Mouse (Mus musculus) heart, embryonic 16.5 days (tissue): ENCODE measurements around the gene Xpo1. TPM values are rescaled to one million over a fixed set of nuclear protein-coding genes. Genes with fewer than 3 reads are reported as not detected.

Source experiments
- ATAC-seq: fragments of 200-750 bp; cut with Nextera tagmentation; replicated peaks from 2 replicates; pipeline ENCODE4 v1.8.0; 2017; ENCODE audit warnings: moderate number of reproducible peaks; ENCODE audit not compliant: insufficient read depth, low FRiP score; ENCODE audit errors: extremely low read depth
- H3K27ac ChIP-seq: fragments of 300-500 bp; sonication (generic); 2 replicates; pipeline ENCODE4 v1.5.1; 2014; ENCODE audit warnings: mild to moderate bottlenecking, low read length, control low read depth, moderate library complexity
- H3K27me3 ChIP-seq: fragments of 300-500 bp; sonication (generic); 2 replicates; pipeline ENCODE4 v1.6.1; 2014; ENCODE audit warnings: low read length, mixed read lengths; ENCODE audit not compliant: control insufficient read depth, insufficient read depth
- H3K36me3 ChIP-seq: fragments of 300-500 bp; sonication (generic); 2 replicates; pipeline ENCODE4 v1.6.1; 2014; ENCODE audit not compliant: control insufficient read depth, insufficient read depth
- H3K4me1 ChIP-seq: fragments of 300-500 bp; sonication (generic); 2 replicates; pipeline ENCODE4 v1.6.1; 2014; ENCODE audit warnings: low read length, mixed read lengths; ENCODE audit not compliant: control insufficient read depth, insufficient read depth
- H3K4me2 ChIP-seq: fragments of 300-500 bp; sonication (generic); 2 replicates; pipeline ENCODE4 v1.6.1; 2014; ENCODE audit warnings: low read depth, mild to moderate bottlenecking, control low read depth, low read length
- H3K4me3 ChIP-seq: fragments of 300-500 bp; sonication (generic); 2 replicates; pipeline ENCODE4 v1.5.1; 2014; ENCODE audit warnings: mild to moderate bottlenecking, control low read depth, low read length
- H3K9ac ChIP-seq: fragments of 300-500 bp; sonication (generic); 2 replicates; pipeline ENCODE4 v1.6.1; 2014; ENCODE audit warnings: low read length, control low read depth
- H3K9me3 ChIP-seq: fragments of 300-500 bp; sonication (generic); replicated peaks from 2 replicates; pipeline ENCODE4 v1.6.1; 2016; ENCODE audit warnings: low read length; ENCODE audit not compliant: control insufficient read depth
- WGBS: fragments of 180-500 bp; shearing (Covaris S2); extraction: QIAGEN DNeasy Blood & Tissue Kit; methylation state at CpG from one replicate; pipeline ENCODE4 v1.1.7; 2014; 5-methylcytosine and 5-hydroxymethylcytosine counted together
- polyA plus RNA-seq: library from polyadenylated mRNA; unstranded; fragments of >200 nt; fragmentation: Nextera tagmentation; extraction: Ambion mirVana; gene quantifications from 2 replicates; pipeline ENCODE4 v1.2.1, GENCODE M21; 2015

Gene Xpo1
- polyA plus RNA-seq, 1 experiment from 2014 or later: 49.5 TPM

DNA sequence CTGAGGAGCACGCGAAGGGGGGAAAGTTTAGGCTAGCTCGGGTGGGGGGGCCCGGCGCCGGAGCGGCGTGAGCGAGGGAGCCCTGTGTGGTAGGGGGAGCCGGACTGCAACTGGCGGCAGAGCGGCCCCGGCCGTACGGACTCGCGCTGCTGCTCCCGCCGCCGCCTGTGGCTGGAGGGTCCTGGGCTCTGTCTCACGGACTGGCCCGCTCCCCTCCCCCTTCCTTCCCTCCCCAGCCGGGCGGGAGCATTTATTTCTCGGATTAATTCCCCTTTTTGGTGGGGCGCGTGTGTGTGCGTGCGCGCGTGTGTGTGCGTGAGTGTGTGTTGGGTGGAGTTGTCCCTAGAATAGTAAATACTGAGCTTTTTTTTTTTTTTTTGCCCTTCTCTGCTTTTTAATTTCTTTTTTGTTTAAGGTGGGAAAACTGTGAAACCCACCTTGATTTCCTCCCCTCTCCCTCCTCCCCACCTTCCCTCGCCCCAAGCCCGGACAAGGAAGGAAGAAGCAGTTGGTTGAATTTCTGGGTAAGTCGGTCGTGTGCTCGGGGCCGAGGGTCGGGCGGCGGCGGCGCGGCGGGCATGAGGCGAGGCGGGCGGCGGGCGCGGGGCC is 457 bp downstream of the Xpo1 start:
- ATAC-seq: peak; percentile 7
- Histone ChIP-seq H3K4me3 (peak overlapping the region; percentile 97), H3K4me2 (peak overlapping the region; percentile 95), H3K36me3 (no peaks in the 10 kb centered on the region), H3K4me1 (peaks cover 27% of the 10 kb centered on the region), H3K9ac (peak overlapping the region; percentile 99), H3K9me3 (no peaks in the 10 kb centered on the region), H3K27ac (peak overlapping the region; percentile 100), H3K27me3 (no peaks in the 10 kb centered on the region)
- under 1% methylated on average over 41 of the region's 51 CpGs for WGBS

DNA sequence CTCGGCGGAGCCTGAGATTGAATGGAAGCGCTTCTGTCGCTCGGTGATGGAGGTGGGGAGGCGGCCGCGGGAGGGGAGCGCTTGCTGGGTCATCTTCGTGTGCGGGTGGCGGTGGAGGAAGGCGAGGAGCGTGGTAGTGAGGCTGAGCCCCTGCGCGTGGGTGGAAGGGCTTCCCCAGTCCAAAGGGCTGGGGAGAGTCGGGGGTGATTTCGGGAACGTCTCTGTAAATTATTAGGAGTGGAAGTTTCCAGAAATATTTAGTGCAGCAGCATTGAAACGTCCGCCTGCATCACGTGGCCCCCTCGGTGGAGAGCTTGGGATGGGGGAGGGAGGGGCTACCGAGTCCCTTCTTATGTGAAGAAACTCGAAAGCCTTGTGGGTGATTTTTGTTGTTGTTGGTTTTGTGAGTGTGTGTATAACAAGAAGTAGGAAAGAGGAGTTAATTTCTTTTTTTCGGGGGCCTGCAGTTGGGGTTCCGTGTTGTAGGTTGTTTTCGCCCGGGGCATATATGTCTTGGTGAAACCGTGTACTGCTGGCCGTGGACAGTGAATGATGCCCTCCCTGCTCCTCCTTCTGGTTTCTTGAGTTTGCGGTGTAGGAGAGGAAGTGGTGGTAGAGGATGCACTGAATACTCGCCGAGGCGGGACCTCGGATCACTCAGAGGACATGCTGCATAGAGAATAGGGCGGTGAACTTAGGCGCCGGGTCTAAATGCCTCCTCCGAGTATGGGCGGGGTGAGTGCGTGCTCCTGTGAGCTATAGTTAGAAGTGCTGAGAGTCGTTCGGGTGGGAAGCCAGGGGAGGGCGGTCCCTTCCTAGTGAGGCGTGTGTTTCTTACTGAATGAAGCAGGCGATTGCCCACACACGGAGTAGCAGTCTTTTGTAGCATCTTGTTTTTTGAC is 1.2 kb downstream of the Xpo1 start:
- Histone ChIP-seq H3K4me1 (peaks cover 27% of the 10 kb centered on the region), H3K27me3 (no peaks in the 10 kb centered on the region), H3K4me2 (peak overlapping the region; percentile 95), H3K27ac (peak overlapping the region; percentile 100), H3K36me3 (no peaks in the 10 kb centered on the region; the same call in 1 of the 2 replicates), H3K4me3 (peak overlapping the region; percentile 97), H3K9me3 (no peaks in the 10 kb centered on the region), H3K9ac (peak overlapping the region; percentile 99)
- ATAC-seq: peak; percentile 24; the same call in 1 of the 2 replicates
- WGBS: 0% methylated on average over 48 of the region's 48 CpGs

DNA sequence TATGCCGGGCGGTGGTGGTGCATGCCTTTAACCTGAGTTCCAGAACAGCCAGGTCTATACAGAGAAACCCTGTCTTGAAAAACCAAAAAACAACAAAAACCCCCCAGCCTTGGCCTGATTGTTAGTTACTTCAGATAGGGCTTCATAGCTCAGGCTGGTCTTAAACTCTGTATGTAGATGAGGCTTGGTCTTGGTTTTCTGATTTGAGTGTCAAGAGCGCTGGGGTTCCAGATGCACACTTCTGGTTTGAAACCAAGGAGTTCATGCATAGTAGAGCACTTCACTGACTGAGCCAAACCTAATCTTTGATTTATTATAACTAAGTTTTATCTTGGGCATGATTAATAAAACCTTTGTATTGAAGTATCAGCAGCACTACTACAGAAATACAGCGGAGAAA is 3.2 kb downstream of the Xpo1 start:
- Histone ChIP-seq H3K9me3 (no peaks in the 10 kb centered on the region), H3K4me2 (0 out of 2 replicates have a peak overlapping the region, but pooled peaks have one; percentile 35), H3K27me3 (no peaks in the 10 kb centered on the region), H3K4me1 (peaks cover 27% of the 10 kb centered on the region), H3K4me3 (no peak overlapping the region), H3K36me3 (peaks cover 10% of the 10 kb centered on the region; the same call in 1 of the 2 replicates), H3K9ac (no peak overlapping the region), H3K27ac (no peak overlapping the region)
- no peak for ATAC-seq
- 83% methylated on average over 4 of the region's 4 CpGs for WGBS

DNA sequence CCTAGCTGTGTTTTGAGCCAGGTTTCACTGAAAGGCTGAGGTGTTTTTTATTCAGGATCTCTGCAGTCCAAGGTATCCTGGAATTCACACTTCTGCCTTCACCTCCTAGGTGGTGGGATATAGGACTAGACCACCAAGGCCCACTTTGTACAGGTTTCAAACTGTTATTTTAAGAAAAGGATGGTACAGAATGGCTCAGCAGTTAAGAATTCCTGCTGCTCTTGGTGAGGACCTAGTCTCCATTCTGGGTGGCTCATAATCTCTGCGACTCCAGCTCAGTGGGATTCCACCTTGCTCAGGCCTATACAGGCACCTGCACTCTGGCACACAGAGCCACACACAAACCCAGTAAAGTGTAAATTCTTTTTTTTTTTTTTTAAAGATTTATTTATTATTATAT is 3.6 kb downstream of the Xpo1 start:
- Histone ChIP-seq H3K27me3 (no peaks in the 10 kb centered on the region), H3K9ac (no peak overlapping the region), H3K4me2 (no peak overlapping the region), H3K4me3 (no peak overlapping the region), H3K9me3 (no peaks in the 10 kb centered on the region), H3K36me3 (peaks cover 10% of the 10 kb centered on the region; the same call in 1 of the 2 replicates), H3K4me1 (peaks cover 27% of the 10 kb centered on the region), H3K27ac (no peak overlapping the region)
- no peak for ATAC-seq
- WGBS: 67% methylated on average over 1 of the region's 1 CpGs

DNA sequence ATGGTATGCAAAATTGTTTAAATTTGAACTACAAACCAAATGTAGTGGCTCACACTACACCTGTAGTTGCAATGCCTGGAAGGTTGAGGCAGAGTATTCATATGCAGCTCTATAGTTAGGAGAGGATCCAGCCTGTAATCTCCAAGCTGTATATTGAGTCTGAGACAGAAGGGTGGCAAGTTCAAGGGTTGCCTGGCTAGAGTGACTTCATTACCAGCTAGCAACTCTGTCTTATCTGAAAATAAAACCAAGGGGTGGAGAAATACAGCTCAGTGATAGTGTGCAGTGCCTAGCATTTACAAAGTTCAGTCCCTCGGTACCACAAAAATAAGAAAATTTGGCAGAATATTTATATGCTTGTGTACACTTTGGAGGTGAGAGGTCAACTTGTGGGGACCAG is 4.3 kb downstream of the Xpo1 start:
- 59% methylated on average over 1 of the region's 1 CpGs for WGBS
- no peaks in the 10 kb centered on the region for H3K9me3 ChIP-seq
- H3K4me2 ChIP-seq: no peak overlapping the region
- no peak overlapping the region for H3K4me3 ChIP-seq
- ATAC-seq: no peak
- H3K36me3 ChIP-seq: peaks cover 10% of the 10 kb centered on the region; the same call in 1 of the 2 replicates
- peaks cover 27% of the 10 kb centered on the region for H3K4me1 ChIP-seq
- no peak overlapping the region for H3K9ac ChIP-seq
- no peak overlapping the region for H3K27ac ChIP-seq
- no peaks in the 10 kb centered on the region for H3K27me3 ChIP-seq

DNA sequence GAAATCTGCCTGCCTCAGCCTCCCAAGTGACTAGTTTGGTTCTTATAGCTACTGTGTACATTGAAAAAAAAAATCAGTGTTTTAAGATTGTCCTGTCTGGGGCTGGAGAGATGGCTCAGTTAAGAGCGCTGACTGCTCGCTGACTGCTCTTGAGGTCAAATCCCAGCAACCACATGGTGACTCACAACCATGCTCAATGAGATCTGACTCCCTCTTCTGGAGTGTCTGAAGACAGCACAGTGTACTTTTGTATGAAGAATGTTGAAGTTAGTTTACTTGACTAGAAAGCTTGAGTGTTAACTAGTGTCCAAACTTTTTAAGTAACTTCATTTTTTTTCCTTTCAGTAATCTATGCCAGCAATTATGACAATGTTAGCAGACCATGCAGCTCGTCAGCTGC is 5.6 kb downstream of the Xpo1 start:
- Histone ChIP-seq H3K36me3 (peaks cover 15% of the 10 kb centered on the region; the same call in 1 of the 2 replicates), H3K4me1 (peaks cover 27% of the 10 kb centered on the region), H3K27ac (no peak overlapping the region), H3K9ac (no peak overlapping the region), H3K4me3 (no peak overlapping the region), H3K4me2 (no peak overlapping the region), H3K27me3 (no peaks in the 10 kb centered on the region), H3K9me3 (no peaks in the 10 kb centered on the region)
- 63% methylated on average over 3 of the region's 3 CpGs for WGBS
- ATAC-seq: no peak

DNA sequence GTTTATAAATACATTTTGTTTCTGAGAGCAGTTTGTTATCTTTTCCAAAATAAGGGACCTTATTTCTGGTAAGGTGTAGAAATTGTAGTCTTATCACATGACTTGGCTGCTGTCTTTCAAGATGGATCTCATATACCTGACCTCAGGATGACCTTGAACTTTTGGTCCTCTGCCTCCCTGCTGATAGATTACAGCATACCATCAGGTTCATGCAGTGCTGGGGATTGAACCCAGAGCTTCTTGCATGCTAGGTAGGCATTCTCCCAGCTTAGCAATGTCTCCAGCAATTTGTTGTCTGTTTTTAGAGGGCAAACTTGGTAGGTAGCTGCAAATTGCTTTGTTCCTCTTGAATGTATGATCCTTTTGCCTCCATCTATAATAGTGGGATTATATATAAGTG is 9.1 kb downstream of the Xpo1 start:
- ATAC-seq: no peak
- no peak overlapping the region for H3K9ac ChIP-seq
- H3K4me2 ChIP-seq: no peak overlapping the region
- peaks cover 21% of the 10 kb centered on the region; the same call in 1 of the 2 replicates for H3K36me3 ChIP-seq
- H3K9me3 ChIP-seq: no peaks in the 10 kb centered on the region
- H3K27me3 ChIP-seq: no peaks in the 10 kb centered on the region
- 0 out of 2 replicates have a peak overlapping the region, but pooled peaks have one; percentile 12 for H3K27ac ChIP-seq
- peaks cover 10% of the 10 kb centered on the region for H3K4me1 ChIP-seq
- no peak overlapping the region for H3K4me3 ChIP-seq

DNA sequence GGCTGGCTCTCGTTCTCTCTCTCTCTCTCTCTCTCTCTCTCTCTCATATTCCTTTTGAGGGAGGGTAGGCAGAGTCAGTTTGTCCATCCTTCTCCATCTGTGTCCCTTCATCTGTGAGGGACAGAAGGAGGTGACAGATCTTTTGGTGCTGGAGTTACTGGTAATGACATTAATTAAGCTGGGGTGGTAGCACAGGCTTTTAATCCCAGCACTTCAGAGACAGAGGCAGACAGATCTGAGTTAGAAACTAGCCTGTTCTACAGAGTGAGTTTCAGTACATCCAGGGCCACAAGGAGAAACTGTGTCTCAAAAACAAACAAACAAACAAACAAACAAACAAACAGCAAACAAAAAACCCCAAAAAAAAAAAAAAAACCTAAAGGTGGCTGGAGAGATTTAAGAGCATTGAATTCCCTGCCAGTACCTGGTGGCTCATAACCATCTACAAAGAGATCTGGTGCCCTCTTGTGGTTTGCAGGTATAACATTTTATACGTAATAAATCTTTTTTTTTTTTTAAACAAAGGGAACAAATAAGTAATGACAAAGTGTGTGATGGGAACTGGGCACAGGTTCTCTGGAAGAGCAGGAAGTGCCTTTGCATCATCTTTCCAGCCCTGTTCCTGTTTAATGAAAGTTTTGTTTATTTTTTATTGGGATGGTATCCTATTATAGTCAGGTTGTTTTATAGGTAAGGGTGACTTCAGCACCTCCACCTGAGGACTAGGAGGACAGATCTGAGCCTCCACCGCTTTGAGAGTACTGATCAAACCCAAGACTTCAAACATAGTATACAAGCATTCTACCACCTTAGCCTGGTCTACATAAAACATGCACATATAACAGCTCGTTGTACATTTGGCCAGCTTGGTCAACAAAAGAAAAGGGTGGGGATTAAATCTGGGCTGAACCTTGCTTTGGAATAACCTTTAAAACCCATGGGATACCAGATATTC is 16.2 kb downstream of the Xpo1 start:
- 0 out of 2 replicates have a peak, but pooled peaks cover 2% of the 10 kb centered on the region for H3K4me1 ChIP-seq
- no peak overlapping the region for H3K4me2 ChIP-seq
- H3K36me3 ChIP-seq: peaks cover 42% of the 10 kb centered on the region
- no peaks in the 10 kb centered on the region for H3K9me3 ChIP-seq
- H3K4me3 ChIP-seq: no peak overlapping the region
- no peak overlapping the region for H3K9ac ChIP-seq
- no peak for ATAC-seq
- 75% methylated on average over 4 of the region's 4 CpGs for WGBS
- H3K27me3 ChIP-seq: no peaks in the 10 kb centered on the region
- H3K27ac ChIP-seq: no peak overlapping the region
